Mouse (Mus musculus): Measurements from ENCODE around the gene Plekhh3. TPM values are rescaled to one million over a fixed set of nuclear protein-coding genes. Genes with fewer than 3 reads are reported as not detected.

Gene Plekhh3
- total and polyA plus RNA-seq, 3 experiments: 1.5 to 3.8 (median 2.6) TPM

DNA sequence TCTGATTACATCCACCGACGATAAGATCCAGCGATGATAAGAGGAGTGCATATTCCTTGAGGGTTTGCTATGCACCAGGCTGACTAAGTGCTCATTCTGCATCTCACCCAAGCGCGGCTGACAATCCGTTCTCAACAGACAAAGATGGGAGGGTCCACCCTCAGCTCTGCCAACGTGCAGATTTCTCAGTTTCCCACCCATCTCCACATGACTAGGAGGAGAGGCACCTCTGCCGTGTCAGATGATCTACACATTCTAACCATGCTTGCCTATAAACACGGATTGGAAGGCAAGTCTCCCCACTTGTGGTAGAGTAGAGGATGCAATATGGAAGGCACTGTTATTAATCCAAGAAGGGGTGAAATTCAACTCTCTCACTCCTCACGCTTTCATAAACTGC, 22.4 kb downstream of the Plekhh3 start:
- no peak for ATAC-seq (ENCODE audit: extremely low read depth, insufficient number of reproducible peaks, low FRiP score, poor library complexity, severe bottlenecking)
- Histone ChIP-seq H3K27me3 (ENCODE audit: insufficient read depth, low read length) (peaks cover 25% of the 10 kb centered on the region), H3K4me1 (ENCODE audit: insufficient read depth, low read depth, low read length) (peaks cover 8% of the 10 kb centered on the region; the same call in 1 of the 2 replicates), H3K4me3 (ENCODE audit: low read depth, low read length) (no peak overlapping the region), H3K9me3 (replicated peaks) (no peaks in the 10 kb centered on the region), H3K36me3 (replicated peaks) (no peaks in the 10 kb centered on the region)
- no peak for DNase-seq (ENCODE audit: low spot score)
- TF ChIP-seq GATA2 (IDR thresholded peaks at IDR 0.05; ENCODE audit: borderline replicate concordance, low read depth, low read length) (no peak), CTCF (IDR thresholded peaks at IDR 0.05; ENCODE audit: low read depth, low read length) (no peak), POLR2AphosphoS5 (IDR thresholded peaks at IDR 0.05; ENCODE audit: insufficient replicate concordance, low read depth, low read length) (no peak), TAL1 (conservative IDR thresholded peaks at IDR 0.05; ENCODE audit: low read depth, low read length) (no peak), GATA1 (IDR thresholded peaks at IDR 0.05; ENCODE audit: borderline replicate concordance, low read length) (no peak)

DNA sequence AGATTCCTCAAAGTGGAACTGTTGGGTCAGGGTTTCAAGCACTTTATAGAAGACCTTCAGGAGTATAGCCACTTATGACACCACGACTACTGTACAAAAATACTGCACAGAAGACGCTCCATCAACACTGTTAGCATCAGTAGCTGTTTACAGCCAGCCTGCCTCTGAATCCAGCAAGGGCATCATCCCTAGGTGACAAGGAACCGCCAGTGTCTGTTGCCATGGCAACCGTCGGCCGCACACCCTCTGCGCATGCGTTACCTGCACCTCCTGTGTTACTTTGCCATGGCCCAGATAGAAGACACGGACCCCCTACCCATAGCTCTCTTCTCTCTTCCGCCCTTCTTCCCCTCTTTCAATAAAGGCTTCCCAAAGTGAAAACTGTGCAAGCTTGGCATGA, 24.8 kb downstream of the Plekhh3 start:
- Histone ChIP-seq H3K4me1 (ENCODE audit: insufficient read depth, low read depth, low read length) (peaks cover 8% of the 10 kb centered on the region), H3K36me3 (replicated peaks) (no peaks in the 10 kb centered on the region), H3K9me3 (replicated peaks) (no peaks in the 10 kb centered on the region), H3K27me3 (ENCODE audit: insufficient read depth, low read length) (peaks cover 29% of the 10 kb centered on the region), H3K4me3 (ENCODE audit: low read depth, low read length) (no peak overlapping the region)
- TF ChIP-seq CTCF (IDR thresholded peaks at IDR 0.05; ENCODE audit: low read depth, low read length): no peak
- TF ChIP-seq TAL1 (conservative IDR thresholded peaks at IDR 0.05; ENCODE audit: low read depth, low read length): no peak
- TF ChIP-seq GATA1 (IDR thresholded peaks at IDR 0.05; ENCODE audit: borderline replicate concordance, low read length): no peak
- TF ChIP-seq POLR2AphosphoS5 (IDR thresholded peaks at IDR 0.05; ENCODE audit: insufficient replicate concordance, low read depth, low read length): no peak
- TF ChIP-seq GATA2 (IDR thresholded peaks at IDR 0.05; ENCODE audit: borderline replicate concordance, low read depth, low read length): no peak
- ATAC-seq (ENCODE audit: extremely low read depth, insufficient number of reproducible peaks, low FRiP score, poor library complexity, severe bottlenecking): no peak
- no peak for DNase-seq (ENCODE audit: low spot score)

DNA sequence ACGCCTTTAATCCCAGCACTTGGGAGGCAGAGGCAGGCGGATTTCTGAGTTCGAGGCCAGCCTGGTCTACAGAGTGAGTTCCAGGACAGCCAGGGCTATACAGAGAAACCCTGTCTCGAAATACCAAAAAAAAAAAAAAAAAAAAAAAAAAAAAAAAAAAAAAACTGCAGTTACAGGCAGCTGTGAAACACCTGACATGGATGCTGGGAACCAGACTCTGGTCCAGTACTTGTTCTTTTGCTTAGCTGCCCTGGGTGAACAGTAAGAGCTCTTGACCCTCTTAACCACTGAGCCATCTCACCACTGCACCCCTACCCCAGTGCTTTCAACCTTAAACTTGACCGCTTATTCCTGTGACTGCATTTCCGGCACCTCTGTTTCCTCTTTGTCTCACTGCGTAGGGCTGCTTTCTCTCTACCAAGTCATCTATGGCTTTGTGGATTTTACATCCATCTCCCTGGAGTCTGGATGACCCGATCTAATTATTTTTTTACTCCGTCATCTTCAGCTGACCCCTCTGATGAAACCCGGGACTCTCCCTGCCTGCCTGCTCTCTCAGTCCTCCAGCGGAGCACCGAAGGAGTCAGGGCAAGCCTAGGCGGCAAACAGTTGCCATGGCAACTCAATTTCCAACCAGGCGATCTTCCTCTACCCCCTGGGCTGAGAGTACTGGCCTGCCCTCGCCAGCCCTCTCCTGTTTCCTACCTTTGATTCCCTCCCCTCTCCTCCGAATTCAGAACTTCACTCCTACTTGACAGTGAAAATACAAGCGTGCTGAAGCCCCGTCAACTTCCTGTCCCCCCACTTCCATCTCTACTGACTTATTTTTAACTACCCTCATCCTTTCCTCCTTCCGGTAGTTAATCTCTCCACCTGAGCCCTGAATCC, 27.6 kb downstream of the Plekhh3 start:
- Histone ChIP-seq H3K36me3 (replicated peaks) (no peaks in the 10 kb centered on the region), H3K4me3 (ENCODE audit: low read depth, low read length) (no peak overlapping the region), H3K27me3 (ENCODE audit: insufficient read depth, low read length) (peaks cover 31% of the 10 kb centered on the region), H3K4me1 (ENCODE audit: insufficient read depth, low read depth, low read length) (peaks cover 5% of the 10 kb centered on the region), H3K9me3 (replicated peaks) (no peaks in the 10 kb centered on the region)
- ATAC-seq (ENCODE audit: extremely low read depth, insufficient number of reproducible peaks, low FRiP score, poor library complexity, severe bottlenecking) (no peak), DNase-seq (ENCODE audit: low spot score) (no peak)
- TF ChIP-seq GATA2 (IDR thresholded peaks at IDR 0.05; ENCODE audit: borderline replicate concordance, low read depth, low read length) (no peak), CTCF (IDR thresholded peaks at IDR 0.05; ENCODE audit: low read depth, low read length) (no peak), POLR2AphosphoS5 (IDR thresholded peaks at IDR 0.05; ENCODE audit: insufficient replicate concordance, low read depth, low read length) (no peak), TAL1 (conservative IDR thresholded peaks at IDR 0.05; ENCODE audit: low read depth, low read length) (no peak), GATA1 (IDR thresholded peaks at IDR 0.05; ENCODE audit: borderline replicate concordance, low read length) (no peak)

DNA sequence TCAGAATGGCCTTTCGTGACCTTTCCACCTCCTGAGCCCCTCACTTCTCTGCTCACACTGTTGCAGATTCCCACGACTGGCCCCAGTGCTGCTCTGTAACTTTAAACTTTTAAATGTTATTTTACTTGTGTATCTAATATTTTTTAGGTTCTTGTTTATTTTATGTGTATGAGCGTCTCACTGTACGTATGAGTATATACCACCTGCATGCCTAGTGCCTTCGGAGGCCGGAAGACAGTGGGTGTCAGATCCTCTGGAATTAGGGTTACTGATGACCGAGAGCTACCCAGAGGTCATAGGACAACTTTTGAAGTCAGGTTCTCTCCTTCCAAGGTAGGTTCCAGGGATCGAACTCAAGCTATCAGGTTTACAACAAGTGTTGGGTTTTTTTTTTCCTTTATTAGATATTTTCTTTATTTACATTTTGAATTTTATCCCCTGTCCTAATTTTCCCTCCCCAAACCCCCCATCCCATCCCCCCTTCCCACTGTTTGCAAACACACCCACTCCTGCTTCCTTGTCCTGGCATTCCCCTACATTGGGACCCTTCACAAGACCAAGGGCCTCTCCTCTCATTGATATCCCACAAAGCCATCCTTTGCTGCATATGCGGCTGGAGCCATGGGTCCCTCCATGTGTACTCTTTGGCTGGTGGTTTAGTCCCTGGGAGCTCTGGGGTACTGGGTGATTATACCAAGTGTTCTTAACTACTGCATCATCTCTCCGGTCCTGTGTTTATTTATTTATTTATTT, 28.8 kb downstream of the Plekhh3 start:
- ATAC-seq (ENCODE audit: extremely low read depth, insufficient number of reproducible peaks, low FRiP score, poor library complexity, severe bottlenecking) (no peak), DNase-seq (ENCODE audit: low spot score) (no peak)
- TF ChIP-seq GATA1 (IDR thresholded peaks at IDR 0.05; ENCODE audit: borderline replicate concordance, low read length) (no peak), POLR2AphosphoS5 (IDR thresholded peaks at IDR 0.05; ENCODE audit: insufficient replicate concordance, low read depth, low read length) (no peak), CTCF (IDR thresholded peaks at IDR 0.05; ENCODE audit: low read depth, low read length) (no peak), GATA2 (IDR thresholded peaks at IDR 0.05; ENCODE audit: borderline replicate concordance, low read depth, low read length) (no peak), TAL1 (conservative IDR thresholded peaks at IDR 0.05; ENCODE audit: low read depth, low read length) (no peak)
- H3K27me3 ChIP-seq (ENCODE audit: insufficient read depth, low read length): peaks cover 31% of the 10 kb centered on the region
- no peak overlapping the region for H3K4me3 ChIP-seq (ENCODE audit: low read depth, low read length)
- no peaks in the 10 kb centered on the region for H3K36me3 ChIP-seq (replicated peaks)
- H3K4me1 ChIP-seq (ENCODE audit: insufficient read depth, low read depth, low read length): peaks cover 8% of the 10 kb centered on the region
- H3K9me3 ChIP-seq (replicated peaks): no peaks in the 10 kb centered on the region

DNA sequence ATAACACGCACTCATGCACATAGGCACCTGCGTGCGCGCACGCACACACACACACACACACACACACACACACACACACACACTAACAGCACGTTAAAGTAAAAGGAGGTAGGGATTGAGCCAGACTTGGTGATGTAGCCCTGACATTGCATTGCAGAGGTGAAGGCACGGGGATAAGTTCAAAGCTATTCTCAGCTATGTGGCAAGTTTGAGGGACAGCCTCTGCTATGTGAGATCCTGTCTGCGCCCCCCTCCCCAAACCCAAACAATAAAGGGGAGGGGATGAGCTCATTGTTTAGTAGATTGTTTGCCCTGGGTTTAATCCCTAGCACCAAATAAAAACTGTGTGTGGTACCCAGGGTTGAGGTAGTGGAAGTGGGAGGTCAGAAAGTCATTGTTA, 30.1 kb downstream of the Plekhh3 start:
- ATAC-seq (ENCODE audit: extremely low read depth, insufficient number of reproducible peaks, low FRiP score, poor library complexity, severe bottlenecking) (no peak), DNase-seq (ENCODE audit: low spot score) (no peak)
- Histone ChIP-seq H3K27me3 (ENCODE audit: insufficient read depth, low read length) (peaks cover 30% of the 10 kb centered on the region), H3K9me3 (replicated peaks) (no peaks in the 10 kb centered on the region), H3K4me3 (ENCODE audit: low read depth, low read length) (no peak overlapping the region), H3K4me1 (ENCODE audit: insufficient read depth, low read depth, low read length) (peaks cover 8% of the 10 kb centered on the region), H3K36me3 (replicated peaks) (no peaks in the 10 kb centered on the region)
- TF ChIP-seq GATA2 (IDR thresholded peaks at IDR 0.05; ENCODE audit: borderline replicate concordance, low read depth, low read length) (no peak), GATA1 (IDR thresholded peaks at IDR 0.05; ENCODE audit: borderline replicate concordance, low read length) (no peak), POLR2AphosphoS5 (IDR thresholded peaks at IDR 0.05; ENCODE audit: insufficient replicate concordance, low read depth, low read length) (no peak), TAL1 (conservative IDR thresholded peaks at IDR 0.05; ENCODE audit: low read depth, low read length) (no peak), CTCF (IDR thresholded peaks at IDR 0.05; ENCODE audit: low read depth, low read length) (no peak)

Data from G1E (cell line).